Mouse (Mus musculus) cerebellum, postnatal 4 days (tissue): ENCODE measurements around the gene Ap1b1.

Experiments
- DNase-seq, 2 experiments: peaks; one replicate each; pipeline ENCODE4 v3.0.0; 2022; ENCODE audit warnings: low spot score in 2 of 2, mixed read lengths in 1 of 2

Ap1b1 gene

DNA sequence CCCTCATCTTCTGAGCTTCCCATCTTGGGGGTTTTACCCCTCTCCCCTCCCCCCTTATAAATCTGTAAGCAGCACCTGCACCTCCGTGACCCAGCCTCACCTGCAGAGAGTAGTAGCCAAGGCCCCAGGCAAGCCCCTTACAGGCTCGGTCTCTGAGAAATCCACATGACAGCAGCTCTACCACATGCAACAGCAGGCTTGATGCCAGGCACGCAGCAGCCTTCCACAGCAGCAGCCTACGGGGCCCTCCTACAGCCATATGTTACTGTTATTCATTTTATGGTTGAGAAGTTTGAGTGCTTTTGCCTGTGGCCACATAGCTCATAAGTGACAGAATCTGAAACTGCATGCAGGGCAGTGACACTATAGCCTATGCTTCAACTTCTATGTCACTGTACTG lies 48.8 kb downstream of the Ap1b1 start:
- peak in 1 of 2 experiments; percentile 46 for DNase-seq

DNA sequence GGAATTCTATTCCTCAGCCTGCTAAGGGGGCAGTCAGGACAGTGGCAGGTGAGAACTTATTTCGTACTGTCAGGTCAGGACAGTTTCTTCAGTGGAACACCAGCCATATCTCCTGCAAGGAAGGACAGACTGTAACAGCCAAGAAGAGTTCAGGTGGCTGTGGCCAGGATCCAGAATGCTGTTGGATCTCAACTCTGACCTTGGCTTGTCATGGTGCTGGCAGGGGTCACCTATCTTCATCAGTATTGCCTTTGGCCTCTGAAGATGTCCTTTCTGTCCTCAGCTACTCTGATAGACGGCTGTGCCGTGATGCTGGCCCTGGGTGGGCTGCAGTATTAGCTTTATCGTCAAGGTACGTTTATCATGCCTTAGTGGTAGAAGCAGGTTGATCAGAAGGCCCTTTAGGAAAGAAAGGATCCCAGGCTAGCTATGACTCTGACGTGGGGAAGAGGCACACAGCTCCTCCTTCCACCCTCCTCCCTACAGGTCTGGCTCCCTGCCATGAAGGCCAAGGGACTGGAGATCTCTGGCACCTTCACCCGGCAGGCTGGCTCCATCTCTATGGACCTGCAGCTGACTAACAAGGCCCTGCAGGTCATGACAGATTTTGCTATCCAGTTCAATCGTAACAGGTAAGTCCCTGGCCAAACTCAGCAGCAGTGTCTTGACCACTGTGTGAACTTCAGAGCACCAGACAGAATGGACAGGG lies 50.7 kb downstream of the Ap1b1 start:
- DNase-seq: no peak

DNA sequence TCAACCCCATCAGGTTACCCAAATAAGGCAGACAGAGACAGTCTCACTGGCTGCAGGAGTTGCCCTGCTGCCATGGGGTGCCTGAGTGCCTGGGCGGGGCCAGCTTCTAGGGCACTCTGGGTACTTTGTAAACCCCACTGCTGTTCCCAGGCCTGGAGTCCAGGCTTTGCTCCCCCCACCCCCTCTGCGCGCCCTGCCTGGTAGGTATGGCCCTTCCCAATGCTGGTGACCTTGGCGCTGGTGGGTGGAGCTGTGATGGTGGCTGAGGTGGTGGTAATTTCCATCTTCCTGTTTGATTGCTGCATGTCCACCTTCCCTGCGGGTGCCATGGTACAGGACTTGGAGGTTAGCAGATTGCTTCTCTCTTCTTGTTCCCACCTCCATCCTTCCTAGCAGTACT lies 54.0 kb downstream of the Ap1b1 start:
- DNase-seq: no peak

DNA sequence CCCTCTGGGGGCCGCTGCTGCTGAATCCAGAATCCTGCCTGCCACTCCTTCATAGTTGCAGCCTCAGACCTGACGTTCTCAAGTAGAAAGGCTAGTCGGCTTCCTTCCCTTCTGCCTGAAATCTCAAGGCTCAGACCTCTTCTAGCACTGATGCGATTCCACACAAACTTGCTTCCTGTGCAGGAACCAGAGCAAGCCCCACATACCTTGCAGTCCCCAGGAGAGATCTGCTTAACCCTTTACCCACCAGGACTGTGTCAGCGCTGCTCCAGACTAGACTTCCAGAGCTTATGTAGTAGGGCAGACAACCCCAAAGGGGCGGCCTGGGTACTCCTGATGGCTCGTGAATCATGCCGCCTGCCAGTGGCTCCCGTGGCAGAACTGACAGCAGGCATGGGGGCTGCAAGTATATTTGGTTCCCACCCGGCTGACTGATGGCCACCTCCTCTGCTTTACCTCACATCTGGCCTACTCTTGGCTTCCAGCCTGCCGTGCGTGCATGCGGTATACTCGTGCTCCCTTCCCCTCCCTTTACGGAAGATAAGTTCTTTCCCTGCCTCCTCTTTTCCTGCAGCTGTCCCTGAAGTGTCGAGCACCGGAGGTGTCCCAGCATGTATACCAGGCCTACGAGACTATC lies 54.6 kb downstream of the Ap1b1 start:
- no peak for DNase-seq

DNA sequence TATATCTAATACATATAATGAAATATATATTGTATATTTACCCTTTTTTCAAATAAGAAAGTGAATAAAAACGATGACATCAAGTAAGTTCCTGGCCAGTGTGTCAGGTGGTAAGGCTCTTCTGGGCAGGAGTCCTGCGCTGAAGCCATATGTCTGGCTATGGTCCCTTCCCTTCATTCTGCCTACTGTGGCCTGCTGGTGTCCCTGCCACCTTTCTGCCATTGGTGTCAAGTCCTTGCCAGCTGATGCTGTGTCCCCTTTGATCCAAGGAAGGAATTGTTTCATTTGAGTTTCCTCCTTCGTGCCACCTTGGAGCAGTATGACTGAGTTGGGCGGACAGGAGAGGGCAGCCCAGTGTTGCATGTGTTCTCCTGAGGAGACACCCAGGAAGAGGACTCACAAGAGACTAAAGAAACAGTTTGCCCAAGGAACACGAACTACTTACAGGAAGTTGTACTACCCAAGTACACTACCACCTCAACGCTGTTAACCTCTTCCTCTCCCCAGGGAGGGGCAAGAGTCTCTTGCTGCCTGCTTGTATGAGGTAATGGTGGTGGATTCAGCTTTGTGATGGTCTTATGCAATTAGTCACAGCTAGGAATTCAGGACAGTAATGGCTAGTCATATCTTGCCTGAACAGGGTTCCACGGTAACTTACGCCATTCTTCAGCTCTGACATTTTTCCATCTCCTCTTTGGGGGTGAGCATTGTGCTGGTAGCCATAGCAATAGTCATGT lies 56.2 kb downstream of the Ap1b1 start:
- DNase-seq: no peak

DNA sequence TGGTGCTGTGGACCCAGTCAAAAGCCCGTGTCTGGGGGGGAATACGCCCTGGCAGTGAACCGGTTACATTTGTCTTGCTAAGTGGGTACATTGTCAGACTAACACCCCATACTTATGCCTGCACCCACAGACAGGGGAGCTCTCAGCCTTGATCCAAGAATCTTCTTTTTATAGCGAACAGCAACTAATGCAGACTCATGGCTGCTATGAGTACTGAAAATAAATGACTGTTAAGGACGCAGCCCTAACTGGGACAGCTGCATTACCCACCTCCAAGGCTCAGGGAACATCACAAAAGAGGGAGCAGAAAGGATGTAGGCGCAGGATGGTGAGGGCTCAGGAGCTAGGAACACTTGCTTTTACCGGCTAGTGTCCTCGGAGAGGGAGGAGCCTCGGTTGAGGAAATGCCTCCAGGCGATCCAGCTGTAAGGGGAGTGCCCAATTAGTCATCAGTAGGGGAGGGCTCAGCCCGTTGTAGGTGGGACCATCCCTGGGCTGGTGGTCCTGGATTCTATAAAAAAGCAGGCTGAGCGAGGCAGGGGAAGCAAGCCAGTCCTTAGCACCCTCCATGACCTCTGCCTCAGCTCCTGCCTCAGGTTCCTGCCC lies 59.8 kb downstream of the Ap1b1 start:
- DNase-seq: no peak

DNA sequence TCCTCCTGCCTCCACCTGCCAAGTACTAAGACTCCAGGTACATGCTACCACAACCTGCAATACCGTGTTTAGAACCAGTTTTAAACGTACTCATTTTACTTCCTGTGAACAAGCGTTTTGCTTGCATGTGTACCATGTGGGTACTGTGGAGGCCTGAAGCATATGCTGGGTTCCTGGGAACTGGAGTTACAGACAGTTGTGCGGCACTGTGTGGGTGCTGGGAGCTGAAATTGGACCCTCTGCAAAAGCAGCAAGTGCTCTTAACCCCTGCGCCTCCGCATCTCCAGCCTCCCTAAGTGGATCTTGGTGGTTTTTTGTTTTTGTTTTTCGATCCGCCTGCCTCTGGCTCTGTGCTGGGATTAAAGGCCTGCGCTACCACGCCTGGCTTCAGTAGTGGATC lies 65.0 kb downstream of the Ap1b1 start:
- no peak for DNase-seq

DNA sequence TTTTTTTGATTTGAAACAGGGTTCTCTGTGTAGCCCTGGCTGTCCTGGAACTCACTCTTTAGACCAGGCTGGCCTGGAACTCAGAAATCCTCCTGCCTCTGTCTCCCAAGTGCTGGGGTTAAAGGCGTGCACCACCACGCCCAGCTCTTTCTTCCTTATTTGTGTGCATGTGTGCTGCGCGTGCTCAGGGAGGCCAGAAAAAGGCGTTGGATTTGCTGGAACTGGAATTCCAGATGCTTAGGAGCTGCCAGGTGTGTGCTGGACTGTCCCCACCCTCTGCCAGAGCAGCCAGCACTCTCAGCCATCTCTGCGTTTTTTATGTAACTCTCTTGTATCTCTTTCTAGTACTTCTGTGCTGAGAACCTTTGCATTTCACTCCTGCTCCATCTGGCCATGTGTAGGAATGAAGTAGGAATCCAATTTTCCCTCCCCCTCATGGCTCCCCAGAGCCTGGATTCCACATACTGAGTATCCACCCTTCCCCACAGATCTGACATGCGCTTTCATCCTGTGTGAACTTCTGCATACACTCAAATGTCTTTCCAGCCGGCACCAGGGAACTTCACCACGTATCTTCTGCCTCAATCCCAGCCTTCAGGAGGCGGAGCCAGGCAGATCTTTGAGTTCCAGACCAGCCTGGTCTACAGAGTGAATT lies 65.7 kb downstream of the Ap1b1 start:
- DNase-seq: no peak

DNA sequence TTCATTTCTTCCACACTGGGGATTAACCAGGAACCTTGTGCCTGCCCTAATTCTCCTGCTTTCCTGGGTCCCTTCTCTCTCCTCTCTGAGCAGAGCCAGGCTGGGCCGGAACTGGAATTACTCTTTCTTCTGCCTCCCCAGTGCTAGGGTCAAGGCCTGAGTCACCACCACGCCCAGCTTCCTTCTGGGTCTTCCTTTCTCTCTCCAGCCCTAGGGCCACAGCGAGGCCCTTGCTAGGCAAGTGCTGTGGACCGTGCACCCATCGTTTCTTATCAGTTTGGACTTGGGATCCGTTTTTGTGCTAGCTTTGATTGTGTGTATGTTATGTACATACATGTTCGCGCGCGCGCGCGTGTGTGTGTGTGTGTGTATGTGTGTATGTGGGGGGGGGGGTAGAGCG lies 67.5 kb downstream of the Ap1b1 start:
- no peak for DNase-seq

DNA sequence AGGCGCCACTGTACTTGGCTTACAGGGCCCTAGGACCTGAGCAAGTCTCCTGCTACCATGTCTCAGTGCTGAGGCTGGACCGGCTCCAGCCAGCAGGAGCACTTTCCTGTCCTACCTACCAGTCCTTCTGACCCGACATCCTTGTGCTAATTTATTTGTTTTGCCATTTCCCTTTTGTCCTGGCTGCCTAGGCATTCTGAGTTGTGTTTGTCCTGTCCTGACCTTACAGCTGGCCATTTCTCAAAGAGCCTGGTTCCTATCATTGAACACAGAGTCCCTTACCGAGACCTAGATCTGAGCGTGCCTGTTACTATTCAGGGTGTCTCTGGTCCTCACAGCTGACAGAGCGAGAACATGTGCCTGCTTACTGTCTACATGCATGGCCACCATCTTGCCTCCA lies 68.2 kb downstream of the Ap1b1 start:
- DNase-seq: no peak

DNA sequence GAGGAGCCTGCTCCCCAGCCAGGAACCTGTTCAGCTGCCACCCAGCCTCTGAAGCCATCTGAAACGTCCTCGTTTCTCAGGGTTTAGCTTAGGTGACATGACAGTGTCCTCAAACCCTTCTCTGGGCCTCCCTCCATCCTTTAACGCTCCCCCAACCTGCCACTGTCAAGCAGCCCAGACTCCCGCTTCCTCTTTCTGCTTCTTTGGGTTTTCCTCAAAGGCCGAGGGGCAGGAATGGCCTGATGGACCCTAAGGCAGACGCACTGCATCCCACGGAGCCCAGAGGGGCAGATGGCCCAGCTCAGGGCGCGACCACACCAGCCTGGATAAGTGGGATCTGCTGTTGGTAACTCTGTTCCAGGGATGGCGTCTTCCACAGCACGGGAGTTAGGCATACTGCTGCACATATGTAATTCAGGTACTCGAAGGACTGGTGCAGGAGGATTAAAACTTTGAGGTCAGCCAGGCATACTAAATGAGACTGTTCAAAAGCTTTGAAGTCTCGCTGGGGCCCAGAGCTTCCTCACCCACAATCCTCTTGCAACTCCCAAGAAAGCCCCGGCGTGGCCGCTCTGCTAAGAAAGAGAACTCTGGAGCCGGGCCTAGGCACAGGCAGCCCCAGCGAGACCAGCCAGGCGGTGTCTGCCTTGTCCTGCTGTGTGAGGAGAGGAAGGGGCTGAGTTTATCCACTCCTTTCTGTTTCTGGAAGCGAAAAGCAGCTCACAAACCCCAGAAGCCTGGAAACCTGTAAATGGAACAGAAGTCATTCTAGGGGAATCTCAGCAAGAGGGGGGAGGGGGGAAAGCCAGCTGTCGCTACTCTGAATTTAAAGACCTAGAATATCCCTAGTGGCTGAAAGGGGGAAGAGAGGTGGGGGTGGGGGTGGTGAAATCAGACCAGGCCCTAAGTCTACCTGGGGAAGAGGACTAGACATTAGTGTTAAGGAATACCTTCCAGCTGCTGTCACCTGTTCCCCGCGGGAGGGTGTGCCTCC lies 69.6 kb downstream of the Ap1b1 start:
- no peak for DNase-seq

DNA sequence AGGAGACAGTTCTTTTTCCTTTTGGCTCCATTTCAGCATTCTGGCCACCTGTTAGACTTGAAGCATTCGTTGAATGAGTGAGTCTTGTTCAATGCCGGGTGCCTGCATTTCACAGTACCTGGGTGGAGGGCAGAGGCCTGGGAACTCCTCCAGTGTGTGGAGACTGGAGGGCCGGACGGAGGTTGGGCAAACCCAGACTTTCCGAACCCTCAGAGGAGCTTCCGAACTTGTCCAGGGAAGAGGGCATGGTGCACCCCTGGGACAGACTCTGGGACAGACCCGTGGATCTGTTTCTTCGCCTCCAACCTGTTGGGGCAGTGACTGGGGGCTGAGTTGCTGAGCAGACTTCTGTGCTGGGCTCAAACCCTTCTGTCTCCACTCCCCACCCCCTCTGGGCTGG lies 70.4 kb downstream of the Ap1b1 start:
- DNase-seq: no peak

DNA sequence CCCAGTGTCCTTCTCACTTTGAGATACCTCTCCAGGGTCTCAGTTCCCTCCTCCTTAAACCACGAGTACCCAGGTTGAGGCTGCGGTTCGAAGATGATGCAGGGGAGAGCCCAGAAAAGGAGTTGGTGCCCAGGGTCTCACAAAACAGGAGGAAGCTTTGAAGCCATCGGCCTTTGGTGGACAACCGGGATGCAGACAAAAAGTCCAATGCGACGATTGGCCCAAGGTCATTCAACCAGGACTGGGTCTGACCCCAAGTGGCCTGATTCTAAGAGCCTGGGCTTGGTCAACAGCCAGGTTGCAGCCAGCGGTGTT lies 70.9 kb downstream of the Ap1b1 start:
- DNase-seq: no peak

DNA sequence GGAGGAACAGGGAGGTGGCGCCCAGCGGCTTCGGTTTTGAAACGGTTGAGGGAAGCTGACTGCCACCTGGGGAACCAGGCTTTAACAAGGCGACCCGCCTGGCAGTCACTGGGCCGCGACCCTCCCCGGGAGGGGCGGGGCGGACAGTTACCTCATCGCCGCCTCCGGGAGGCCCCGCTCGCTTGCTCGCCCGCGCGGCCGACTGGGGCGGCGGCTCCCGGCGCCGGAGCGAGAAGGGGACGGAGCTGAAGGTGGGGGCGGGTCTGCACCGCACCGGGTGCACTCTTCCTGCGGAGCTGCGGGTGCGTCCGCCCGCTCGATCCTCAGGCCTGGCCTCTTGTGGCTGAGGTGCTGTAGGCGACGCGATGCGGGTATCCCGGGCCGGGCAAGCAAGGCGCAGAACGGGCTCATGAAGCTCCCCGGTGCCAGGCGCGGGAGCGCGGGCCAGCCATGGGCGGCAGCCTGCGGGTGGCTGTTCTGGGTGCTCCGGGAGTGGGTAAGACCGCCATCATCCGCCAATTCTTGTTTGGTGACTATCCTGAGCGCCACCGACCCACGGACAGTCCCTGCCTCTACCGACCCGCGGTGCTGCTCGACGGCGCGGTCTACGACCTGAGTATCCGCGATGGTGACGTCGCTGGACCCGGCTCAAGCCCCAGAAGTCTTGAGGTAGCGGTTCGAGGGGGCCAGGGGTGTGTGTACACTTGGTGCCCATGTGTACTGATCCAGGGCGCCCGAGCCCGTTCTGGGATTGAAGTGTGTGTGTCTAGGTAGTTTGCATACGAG lies 71.4 kb downstream of the Ap1b1 start, which contains the start of gene Rasl10a:
TSS of gene Rasl10a (plus strand) at position 273 of the 786 bp plus-strand sequence.
- no peak for DNase-seq

DNA sequence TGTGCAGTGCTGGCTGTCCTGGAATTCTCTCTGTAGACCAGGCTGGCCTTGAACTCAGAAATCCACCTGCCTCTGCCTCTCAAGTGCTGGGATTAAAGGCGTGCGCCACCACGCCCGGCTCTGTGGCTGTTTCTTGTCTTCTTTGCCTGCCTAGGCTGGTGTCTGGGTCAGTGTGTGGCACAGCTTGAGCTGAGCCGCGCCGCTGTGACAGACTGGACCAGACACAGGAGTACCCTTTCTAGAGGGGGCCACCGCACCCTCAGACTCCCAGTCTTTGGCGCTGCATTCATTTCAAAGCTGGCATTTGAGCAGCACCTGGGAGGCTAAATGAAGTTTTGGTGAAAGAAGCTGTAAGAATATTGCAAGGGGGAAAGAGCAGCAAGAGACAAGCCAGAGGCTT lies 72.2 kb downstream of the Ap1b1 start:
- no peak for DNase-seq

DNA sequence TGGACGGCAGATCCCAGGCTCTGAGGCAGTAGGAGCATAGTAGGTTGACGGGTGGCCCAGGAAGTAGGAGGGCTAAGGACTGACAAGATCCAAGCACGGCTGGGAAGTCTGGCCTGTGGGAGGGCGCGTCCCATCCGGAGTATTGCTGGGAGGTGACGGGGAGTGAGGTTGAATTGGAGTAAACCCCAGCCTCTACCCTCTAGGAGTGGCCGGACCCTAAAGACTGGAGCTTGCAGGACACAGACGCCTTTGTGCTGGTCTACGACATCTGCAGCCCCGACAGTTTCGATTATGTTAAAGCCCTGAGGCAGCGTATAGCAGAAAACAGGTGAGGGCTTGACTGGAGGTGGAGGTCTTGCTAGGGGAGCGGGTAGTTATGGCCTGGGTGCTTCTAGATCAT lies 72.6 kb downstream of the Ap1b1 start:
- DNase-seq: no peak

DNA sequence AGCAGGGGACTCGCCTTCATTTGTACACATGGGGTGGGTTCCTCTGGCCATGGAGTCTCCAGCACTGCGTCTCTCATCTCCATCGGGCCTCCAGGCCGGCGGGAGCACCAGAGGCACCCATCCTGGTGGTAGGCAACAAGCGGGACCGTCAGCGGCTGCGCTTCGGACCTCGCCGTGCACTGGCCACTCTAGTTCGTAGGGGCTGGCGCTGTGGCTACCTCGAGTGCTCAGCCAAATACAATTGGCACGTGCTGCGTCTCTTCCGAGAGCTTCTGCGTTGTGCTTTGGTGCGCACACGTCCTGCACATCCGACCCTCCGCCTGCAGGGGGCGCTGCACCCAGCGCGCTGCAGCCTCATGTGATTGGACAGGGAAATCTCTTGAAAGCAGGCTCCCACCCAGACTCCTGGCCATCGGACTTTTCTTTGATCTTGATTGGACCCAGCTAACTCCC lies 73.1 kb downstream of the Ap1b1 start:
- DNase-seq: peak in 1 of 2 experiments; percentile 61

DNA sequence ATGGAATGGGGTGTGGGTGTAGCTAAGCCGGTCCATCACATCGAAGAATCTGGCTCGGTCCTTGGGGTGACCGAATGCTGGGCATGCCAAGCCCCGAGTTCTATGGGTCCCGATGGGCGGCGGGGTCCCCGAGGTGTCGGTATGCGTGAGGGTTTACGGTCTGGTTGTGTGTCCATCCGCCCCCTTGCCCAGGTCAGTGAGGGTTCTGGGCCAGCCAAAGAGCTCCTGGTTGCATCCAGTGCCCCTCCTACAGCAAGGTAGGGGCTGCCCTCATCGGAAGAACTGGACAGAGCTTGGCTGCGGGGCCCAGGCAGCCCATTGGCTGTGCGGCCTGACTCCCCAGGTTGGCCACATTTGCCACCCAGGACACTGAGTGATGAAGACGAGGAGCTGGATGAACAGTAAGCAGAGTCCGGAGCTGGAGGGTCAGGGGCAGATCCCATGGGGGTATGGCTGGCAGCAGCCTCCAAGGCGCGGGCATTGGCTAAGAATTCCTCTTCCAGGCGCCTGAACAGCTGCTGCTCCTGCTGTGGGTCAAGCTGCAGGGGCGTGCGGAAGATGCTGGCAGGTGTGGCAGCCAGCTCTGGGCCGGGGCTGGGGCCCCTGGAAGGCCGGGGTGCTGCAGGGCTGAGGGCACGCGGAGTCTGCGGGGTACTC lies 74.3 kb downstream of the Ap1b1 start:
- DNase-seq: no peak

DNA sequence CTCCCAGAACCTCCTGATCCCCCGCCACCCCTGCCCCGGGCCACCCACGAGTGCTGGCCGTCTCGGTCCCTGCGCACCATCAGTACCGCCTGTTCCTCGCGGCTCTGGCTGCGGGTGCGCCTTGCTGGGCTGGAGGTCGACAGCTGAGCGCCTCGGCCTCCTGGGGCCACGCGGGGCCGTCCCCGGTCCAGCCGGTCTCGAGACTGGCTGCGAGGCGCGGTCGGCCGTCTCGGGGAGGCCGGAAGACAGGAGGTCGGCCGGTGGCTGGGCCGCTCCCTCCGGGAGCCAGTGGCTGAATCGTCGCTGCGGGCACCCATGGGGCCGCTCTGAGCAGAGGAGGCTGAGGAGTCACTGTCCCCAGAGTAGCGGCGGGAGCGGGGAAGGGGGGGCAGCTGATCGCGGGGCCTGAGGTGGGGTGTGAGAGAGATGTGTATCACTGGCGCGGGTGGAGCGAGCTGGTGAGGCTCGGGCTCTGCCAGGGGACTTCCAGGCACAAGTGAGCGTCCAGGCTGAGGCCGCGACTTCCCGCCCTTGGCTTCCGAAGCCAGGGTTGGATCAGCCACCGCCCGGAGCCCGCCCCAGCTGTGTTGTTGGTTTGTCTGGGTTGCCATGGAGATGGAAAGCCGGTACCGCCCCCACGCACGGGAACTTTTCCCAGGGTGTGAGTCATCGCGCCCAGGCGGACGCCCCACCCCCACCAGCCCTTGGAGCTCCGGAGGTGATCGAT lies 75.0 kb downstream of the Ap1b1 start:
- peak in 1 of 2 experiments; percentile 73 for DNase-seq
